Mouse (Mus musculus) olfactory bulb, adult 2 months (tissue): Measurements from ENCODE around the gene Cyp26a1.

Experiments
- CTCF ChIP-seq: fragments of 200-500 bp; IDR thresholded peaks from 2 replicates; pipeline ENCODE4 v1.5.1; 2012; ENCODE audit warnings: low read depth, mild to moderate bottlenecking, low read length, moderate library complexity; ENCODE audit not compliant: insufficient read depth
- POLR2A ChIP-seq: fragments of 200-500 bp; IDR thresholded peaks from 2 replicates; pipeline ENCODE4 v1.6.1; 2012; ENCODE audit warnings: mild to moderate bottlenecking, low read depth, low read length, moderate library complexity; ENCODE audit not compliant: insufficient read depth

DNA sequence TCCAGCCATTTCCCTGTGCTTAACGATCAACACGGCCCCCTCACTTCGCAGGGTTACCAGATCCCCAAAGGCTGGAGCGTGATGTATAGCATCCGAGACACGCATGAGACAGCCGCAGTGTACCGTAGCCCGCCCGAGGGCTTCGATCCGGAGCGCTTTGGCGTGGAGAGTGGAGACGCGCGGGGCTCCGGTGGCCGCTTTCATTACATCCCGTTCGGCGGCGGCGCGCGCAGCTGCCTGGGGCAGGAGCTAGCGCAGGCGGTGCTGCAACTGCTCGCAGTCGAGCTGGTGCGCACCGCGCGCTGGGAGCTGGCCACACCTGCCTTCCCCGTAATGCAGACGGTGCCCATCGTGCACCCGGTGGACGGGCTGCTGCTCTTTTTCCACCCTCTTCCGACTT, 4.7 kb upstream of the Cyp26a1 start:
- no peak for TF ChIP-seq POLR2A
- no peak for TF ChIP-seq CTCF
